Mouse (Mus musculus): Measurements from ENCODE around the gene Aunip. TPM values are rescaled to one million over a fixed set of nuclear protein-coding genes. Genes with fewer than 3 reads are reported as not detected.
A peak's percentile ranks its signal among the peaks of the same experiment; 100 is the strongest.

Aunip gene
- polyA plus RNA-seq, 1 experiment = not detected

DNA sequence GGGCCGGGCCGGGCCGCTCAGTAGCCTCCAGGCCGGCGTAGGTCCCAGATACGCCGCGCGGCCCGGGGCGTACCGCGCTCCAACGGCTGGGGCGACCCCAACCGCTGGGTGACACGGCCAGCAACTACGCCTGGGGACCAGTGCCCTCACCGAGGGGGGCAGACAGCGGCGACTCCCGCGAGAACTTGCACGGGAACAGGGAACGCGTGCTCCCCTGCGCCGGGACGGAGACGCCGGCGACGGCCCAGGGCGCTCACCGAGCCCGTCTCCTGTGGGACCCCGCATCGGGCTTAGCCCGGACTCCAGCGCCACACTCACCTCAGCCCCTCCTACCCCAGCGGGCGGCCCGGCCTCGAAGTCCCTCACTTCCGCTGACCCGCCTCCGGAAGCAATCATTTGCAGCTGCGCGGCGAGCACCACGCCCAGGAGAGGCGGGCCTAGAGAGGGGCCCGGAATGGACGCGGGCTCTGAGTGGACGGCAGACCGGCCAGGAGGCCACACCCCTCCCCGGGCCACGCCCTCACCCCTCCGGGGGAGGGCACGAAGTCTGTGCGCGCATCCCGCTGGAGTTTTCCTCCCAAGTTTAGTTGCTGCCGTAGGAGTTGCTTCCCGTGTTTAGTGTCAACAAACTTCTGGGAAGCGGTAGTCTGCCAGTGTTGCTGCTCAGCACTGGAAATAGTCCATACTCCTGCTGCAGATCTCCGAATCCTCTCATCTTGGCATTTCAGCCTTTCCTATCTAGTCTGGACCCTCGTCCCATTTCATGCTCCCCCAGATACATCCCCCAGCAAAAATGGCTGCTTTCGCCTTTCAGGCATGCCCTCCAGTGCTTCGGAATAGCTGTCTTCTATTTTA, 24.4 kb downstream of the Aunip start, which contains the start of gene Mtfr1l:
Gene Mtfr1l, minus strand, starts transcription at position 456 of the 855 bp plus-strand sequence.
- peak; percentile 65; the same call in 1 of the 2 replicates for TF ChIP-seq POLR2A (IDR thresholded peaks at IDR 0.05; ENCODE audit: insufficient read depth, low read depth, low read length)
- no peak for TF ChIP-seq CTCF (IDR thresholded peaks at IDR 0.05; ENCODE audit: insufficient read depth, low read depth, low read length)
- under 1% methylated on average over 71 of the region's 71 CpGs for WGBS
- peaks cover 16% of the 10 kb centered on the region for H3K4me1 ChIP-seq (ENCODE audit: control insufficient read depth, insufficient read depth, low read length)
- peak within 1 kb of the TSS; percentile 77 for H3K4me3 ChIP-seq (ENCODE audit: insufficient read depth, low read depth, low read length)
- peak within 1 kb of the TSS; percentile 86 for H3K27ac ChIP-seq (ENCODE audit: insufficient read depth, low read depth, low read length)

DNA sequence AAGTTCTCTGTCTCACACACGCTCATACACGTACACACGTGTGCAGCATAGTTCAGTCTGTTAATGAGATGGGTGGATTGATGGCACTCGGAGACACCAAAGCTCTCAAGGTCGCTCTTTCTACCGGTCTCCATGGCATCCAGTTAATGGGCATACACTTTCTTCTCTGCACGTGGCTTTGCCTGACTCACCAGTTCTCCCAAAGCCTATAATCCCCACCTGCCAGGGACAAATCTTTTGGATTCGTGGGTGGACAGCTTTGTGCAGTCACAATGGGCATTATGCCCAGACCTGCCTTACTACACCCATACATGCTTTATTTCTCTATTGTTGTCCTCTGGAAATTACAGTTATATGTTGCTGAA, 25.0 kb downstream of the Aunip start:
- H3K4me1 ChIP-seq (ENCODE audit: control insufficient read depth, insufficient read depth, low read length) = peaks cover 16% of the 10 kb centered on the region
- peak overlapping the region; percentile 77 for H3K4me3 ChIP-seq (ENCODE audit: insufficient read depth, low read depth, low read length)
- under 1% methylated on average over 8 of the region's 8 CpGs for WGBS
- no peak for TF ChIP-seq POLR2A (IDR thresholded peaks at IDR 0.05; ENCODE audit: insufficient read depth, low read depth, low read length)
- no peak for TF ChIP-seq CTCF (IDR thresholded peaks at IDR 0.05; ENCODE audit: insufficient read depth, low read depth, low read length)
- peak overlapping the region; percentile 86 for H3K27ac ChIP-seq (ENCODE audit: insufficient read depth, low read depth, low read length)

DNA sequence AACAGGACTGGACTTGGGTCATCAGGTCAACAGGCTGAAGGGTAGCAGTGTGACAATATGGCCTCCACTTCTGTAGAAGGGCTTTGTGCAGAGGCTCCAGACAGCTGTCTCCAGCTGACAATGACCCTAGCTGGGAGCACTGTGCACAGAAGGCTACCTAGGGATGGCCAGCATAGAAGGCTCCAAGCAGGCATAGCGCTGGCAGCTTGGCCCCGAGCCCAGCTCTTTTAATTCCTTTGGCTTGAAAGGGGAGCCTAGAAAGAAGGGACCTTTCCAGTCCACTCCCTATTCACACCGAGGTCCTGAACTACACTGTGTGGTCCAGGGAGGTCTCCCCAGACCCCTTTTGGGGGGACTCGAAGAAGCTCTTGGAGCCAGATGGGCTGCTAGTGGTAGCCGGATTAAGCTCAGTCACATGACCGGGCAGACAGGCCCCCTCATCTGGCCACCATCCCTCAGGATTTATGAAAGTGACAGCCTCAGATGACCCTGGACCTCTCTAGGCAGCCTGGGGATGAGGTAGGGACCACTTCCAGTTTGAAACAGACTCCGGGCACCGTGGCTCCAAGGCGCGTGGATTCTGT, 28.3 kb downstream of the Aunip start:
- WGBS = 44% methylated on average over 10 of the region's 10 CpGs
- Histone ChIP-seq H3K4me3 (ENCODE audit: insufficient read depth, low read depth, low read length) (no peak overlapping the region), H3K4me1 (ENCODE audit: control insufficient read depth, insufficient read depth, low read length) (peaks cover 15% of the 10 kb centered on the region), H3K27ac (ENCODE audit: insufficient read depth, low read depth, low read length) (no peak overlapping the region)
- TF ChIP-seq CTCF (IDR thresholded peaks at IDR 0.05; ENCODE audit: insufficient read depth, low read depth, low read length) (no peak), POLR2A (IDR thresholded peaks at IDR 0.05; ENCODE audit: insufficient read depth, low read depth, low read length) (no peak)

DNA sequence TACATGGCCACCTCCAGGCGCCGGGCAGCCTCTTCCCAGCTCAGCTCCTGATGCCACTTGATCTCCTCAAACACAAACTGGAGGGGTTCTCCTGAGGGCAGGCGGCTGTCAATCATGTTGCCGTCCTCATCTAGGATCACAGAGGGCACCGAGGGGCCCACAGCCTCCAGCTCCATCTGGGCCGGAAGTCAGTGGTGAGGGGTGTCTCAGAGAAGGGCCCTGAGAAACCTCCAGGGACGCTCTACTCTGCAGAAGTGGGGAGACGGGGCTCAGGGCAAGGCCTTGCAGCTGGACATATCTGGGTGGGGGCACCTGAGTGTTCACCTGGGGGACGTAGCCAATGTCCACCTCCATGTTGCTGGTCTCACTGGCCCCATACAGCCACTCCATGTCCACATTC, 31.9 kb downstream of the Aunip start:
- H3K27ac ChIP-seq (ENCODE audit: insufficient read depth, low read depth, low read length) = no peak overlapping the region
- H3K4me1 ChIP-seq (ENCODE audit: control insufficient read depth, insufficient read depth, low read length) = peaks cover 25% of the 10 kb centered on the region
- WGBS = 94% methylated on average over 9 of the region's 9 CpGs
- no peak overlapping the region for H3K4me3 ChIP-seq (ENCODE audit: insufficient read depth, low read depth, low read length)
- TF ChIP-seq CTCF (IDR thresholded peaks at IDR 0.05; ENCODE audit: insufficient read depth, low read depth, low read length) = no peak

DNA sequence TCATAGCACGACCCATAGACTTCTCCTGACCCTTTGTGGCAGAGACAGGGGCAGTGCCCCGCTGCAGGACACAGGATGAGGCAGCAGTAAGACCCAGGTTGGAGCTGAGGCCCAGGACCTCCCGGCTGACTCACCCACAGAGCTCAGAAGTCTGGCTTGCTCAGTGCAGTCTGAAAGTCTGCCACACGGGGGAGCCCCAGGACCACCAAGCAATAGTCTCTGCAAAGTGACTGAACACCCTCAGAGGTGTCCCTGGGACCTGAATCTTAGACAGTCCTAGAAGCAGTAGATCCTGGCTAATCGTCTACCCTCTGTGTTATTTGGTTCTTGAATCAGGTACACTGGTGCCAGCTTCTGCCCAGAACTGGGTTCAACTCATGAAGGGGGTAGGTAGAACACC, 32.5 kb downstream of the Aunip start:
- Histone ChIP-seq H3K4me1 (ENCODE audit: control insufficient read depth, insufficient read depth, low read length) (peaks cover 30% of the 10 kb centered on the region), H3K27ac (ENCODE audit: insufficient read depth, low read depth, low read length) (no peak overlapping the region), H3K4me3 (ENCODE audit: insufficient read depth, low read depth, low read length) (no peak overlapping the region)
- TF ChIP-seq POLR2A (IDR thresholded peaks at IDR 0.05; ENCODE audit: insufficient read depth, low read depth, low read length) (no peak), CTCF (IDR thresholded peaks at IDR 0.05; ENCODE audit: insufficient read depth, low read depth, low read length) (peak; percentile 91)
- 3% methylated on average over 5 of the region's 5 CpGs for WGBS

DNA sequence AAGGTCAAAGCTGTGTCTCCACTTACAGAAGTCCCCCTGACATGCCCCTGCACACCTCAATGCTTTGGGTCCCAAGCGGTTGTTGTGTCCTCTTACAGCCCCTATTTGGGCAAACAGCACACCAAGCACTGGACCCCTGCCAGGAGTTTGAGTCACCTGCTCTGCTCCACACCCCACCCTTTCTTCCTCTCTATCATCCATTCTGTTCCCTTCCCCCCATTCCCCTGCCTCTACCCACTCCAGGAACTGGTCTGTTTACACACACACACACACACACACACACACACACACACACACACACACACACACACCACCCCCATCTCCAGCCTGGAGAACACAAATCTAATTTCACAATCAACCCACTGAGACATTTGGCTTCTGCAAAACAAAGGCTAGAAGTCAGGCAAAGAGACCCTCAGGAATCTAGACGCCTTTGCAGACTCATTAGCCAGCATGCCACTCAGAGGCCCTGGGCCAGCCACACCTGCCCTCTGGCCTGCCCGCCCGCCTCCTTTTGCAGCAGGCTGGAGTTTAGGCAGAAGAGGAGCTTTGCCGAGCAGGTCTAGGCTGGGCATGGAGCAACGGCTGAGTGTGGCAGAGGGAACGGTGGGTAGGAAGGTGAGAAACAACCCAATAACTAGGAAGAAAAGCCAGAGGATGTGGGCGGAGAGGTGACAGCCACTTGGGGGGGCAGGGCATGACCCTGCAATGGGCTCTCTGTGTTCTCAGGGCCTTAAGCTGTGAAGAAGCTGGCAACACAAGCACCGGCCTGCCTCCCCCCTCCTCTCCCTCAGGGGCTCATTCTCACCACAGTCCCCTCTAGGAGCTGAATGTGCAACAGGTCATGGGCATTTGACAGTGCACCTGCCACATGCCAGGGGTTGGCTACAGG, 36.3 kb downstream of the Aunip start:
- Histone ChIP-seq H3K27ac (ENCODE audit: insufficient read depth, low read depth, low read length) (no peak overlapping the region), H3K4me1 (ENCODE audit: control insufficient read depth, insufficient read depth, low read length) (peaks cover 36% of the 10 kb centered on the region), H3K4me3 (ENCODE audit: insufficient read depth, low read depth, low read length) (no peak overlapping the region)
- no peak for TF ChIP-seq POLR2A (IDR thresholded peaks at IDR 0.05; ENCODE audit: insufficient read depth, low read depth, low read length)
- TF ChIP-seq CTCF (IDR thresholded peaks at IDR 0.05; ENCODE audit: insufficient read depth, low read depth, low read length) = no peak
- 67% methylated on average over 9 of the region's 9 CpGs for WGBS

DNA sequence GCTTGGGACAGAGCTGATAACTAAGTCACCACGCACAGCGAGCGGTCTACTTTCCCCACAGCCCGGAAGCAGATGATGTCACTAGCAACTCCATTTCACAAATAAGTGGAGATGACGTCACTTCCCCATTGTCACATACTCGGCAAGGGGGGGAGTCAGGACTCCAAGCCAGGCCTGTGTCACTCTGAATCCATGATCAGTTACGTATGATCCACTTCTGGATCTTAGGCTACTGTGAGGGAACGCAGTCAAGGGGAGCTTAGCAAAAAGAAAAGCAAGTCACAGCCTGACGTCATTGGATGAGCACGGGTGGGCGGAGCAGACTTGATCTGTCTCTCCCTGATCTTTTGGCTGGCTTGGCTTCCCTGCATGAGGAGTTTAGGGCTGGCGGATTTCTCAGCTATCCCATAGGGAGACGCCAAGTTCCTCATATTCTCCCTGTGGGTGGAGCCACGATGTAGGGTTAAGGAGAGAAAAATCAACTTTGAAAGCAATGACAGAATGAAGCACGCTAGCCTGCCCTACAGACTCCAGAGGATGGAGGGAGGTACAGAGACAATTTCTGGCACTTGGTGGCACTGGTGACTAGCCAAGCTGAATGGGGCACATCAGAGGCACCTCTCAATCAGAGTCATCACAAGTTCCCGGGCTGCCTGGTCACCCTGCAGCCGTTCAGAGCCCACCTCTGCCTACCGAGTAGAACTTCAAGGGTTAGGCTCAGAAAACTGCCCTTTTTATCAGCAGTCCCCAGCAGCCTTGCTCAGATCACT, 37.6 kb downstream of the Aunip start:
- TF ChIP-seq POLR2A (IDR thresholded peaks at IDR 0.05; ENCODE audit: insufficient read depth, low read depth, low read length) (no peak), CTCF (IDR thresholded peaks at IDR 0.05; ENCODE audit: insufficient read depth, low read depth, low read length) (no peak)
- 56% methylated on average over 18 of the region's 18 CpGs for whole genome bisulfite sequencing
- Histone ChIP-seq H3K4me3 (ENCODE audit: insufficient read depth, low read depth, low read length) (no peak overlapping the region), H3K27ac (ENCODE audit: insufficient read depth, low read depth, low read length) (no peak overlapping the region), H3K4me1 (ENCODE audit: control insufficient read depth, insufficient read depth, low read length) (peaks cover 34% of the 10 kb centered on the region)

DNA sequence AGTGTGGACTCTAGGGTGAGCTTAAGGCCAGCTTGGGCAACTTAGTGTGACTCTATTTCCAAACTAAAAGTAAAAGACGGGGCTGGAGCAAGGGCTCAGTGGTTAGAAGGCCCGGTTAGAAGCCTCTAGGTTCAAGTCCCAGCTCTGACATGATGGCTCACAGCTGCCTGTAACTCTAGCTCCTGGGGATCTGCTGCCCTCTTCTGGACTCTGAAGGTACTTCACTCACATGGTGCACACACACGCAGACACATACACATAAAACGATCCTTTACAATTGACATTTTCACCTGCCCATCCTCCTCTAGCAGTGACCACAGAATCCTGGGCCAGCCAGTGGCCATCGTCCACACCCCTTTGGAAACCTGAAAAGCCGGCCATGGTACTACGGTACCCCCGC, 39.1 kb downstream of the Aunip start:
- no peak for TF ChIP-seq CTCF (IDR thresholded peaks at IDR 0.05; ENCODE audit: insufficient read depth, low read depth, low read length)
- TF ChIP-seq POLR2A (IDR thresholded peaks at IDR 0.05; ENCODE audit: insufficient read depth, low read depth, low read length) = no peak
- 98% methylated on average over 8 of the region's 8 CpGs for WGBS
- Histone ChIP-seq H3K4me3 (ENCODE audit: insufficient read depth, low read depth, low read length) (no peak overlapping the region), H3K27ac (ENCODE audit: insufficient read depth, low read depth, low read length) (no peak overlapping the region), H3K4me1 (ENCODE audit: control insufficient read depth, insufficient read depth, low read length) (peaks cover 34% of the 10 kb centered on the region)
